Mouse (Mus musculus) kidney, adult 9 months (tissue): ENCODE measurements at regions not wholly inside any gene's neighbourhood (a gene's known extent, or its start where the extent isn't known, plus 50 kb on each side); places are given as distances from the start of the nearest gene placed in this dataset.

Experiments
- DNase-seq: peaks from one replicate; pipeline ENCODE4 v3.0.0; 2022

DNA sequence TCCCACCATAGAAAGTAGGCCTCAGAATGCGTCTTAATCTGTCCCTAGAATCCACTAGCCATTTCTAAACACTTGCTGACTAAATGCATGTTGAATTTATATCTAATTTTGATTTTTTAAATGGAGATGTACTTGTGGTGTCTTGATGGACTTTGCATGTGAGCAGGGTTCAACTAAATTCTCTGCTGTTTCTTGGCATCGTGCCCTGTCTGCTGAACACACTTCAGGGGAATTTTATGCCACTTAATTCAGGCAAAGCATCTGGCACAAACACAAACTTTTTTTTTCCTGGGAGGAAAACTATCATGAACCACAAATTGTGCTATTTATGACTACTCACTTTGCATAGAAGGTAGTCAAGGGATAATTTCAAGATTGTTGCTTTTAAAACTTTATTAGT is 87.7 kb downstream of the Stc2 start:
- peak; percentile 56 for DNase-seq

- DNase-seq, result peak; percentile 90
Measured at GRCm38 (mm10) chr11:31248467-31248866, 66.2 kb upstream of the Gm17332 start.
